Mouse (Mus musculus) ovary, postnatal 10 days (tissue): Measurements from ENCODE around the gene Spata9.

ENCODE experiments used
- DNase-seq: peaks from one replicate; pipeline ENCODE4 v3.0.0; 2022; ENCODE audit warnings: low spot score

Spata9 gene

DNA sequence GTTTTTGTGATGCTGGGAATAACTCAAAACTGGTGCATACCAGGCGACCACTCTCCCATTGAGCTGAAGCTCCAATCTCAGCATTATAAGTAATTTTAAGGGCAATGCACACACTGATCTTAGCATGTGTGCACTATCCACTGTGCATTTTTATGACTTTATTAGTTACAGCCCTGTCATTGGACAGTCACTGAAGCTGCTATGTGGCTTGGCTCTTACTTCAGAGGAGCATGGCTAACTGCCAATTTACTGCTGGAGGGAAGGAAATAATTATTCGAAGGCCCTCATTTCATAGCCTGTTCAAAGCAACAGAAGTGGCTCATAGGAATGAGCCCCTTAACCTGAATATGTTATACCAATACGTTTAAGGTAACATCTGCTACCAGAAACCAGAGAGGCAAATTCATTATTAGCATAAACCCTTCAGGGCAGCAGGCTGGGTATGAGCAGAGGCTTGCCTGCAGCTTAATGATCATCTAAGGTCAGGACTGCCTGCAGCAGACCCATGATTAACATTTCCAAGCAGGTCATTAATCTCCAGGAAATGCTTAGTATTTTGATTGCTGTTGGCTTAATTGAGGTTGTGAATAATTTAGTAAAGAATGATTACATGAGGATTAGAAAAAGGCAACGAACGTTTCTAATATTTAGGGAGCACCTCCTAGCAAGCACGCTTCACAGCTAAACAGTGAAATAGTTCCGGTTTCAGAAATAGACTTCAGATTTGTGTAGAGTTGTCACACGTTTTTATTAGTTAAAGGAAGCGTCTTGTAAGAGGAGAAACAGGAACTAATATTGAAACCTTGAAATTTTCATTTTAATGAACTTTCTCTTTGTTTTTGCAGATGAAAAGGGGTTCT, 25.4 kb downstream of the Spata9 start:
- DNase-seq = no peak

DNA sequence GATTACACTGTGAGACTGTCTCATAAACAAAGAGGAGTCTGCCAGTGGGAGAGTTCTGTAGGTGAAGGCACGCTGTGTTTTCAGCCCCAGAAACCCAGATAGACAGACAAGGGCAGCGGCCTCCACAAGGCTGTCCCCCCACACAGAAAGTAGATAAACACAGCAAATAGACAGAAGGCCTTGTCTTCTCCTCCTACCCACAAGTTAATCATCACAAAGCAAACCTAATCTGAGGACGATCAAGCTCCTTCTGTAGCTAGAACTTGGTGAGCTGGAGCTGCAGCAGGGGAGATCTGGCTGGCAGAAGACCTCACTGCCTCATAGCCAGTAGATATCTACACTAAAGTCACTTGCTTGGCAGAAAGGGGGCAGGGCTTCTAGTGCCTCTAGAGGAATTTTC, 36.3 kb downstream of the Spata9 start:
- no peak for DNase-seq

DNA sequence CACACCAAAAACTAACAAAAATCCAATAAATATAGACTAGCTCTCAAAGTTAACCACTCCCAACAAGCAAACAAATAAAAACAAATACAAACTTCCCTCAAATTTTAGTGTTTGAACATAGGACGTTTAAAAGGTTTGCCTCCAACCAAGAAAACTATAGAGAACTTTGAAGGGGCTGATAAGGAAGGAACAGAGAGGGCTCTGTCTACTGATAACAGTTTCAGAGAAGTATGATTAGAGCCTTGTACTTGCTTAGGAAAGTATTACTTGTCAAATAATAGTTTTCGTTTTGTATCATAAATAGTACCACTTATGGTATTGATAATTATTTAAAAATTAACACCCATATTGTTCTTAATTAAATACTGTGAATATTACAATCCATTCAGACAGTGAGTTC, 47.6 kb downstream of the Spata9 start:
- no peak for DNase-seq

DNA sequence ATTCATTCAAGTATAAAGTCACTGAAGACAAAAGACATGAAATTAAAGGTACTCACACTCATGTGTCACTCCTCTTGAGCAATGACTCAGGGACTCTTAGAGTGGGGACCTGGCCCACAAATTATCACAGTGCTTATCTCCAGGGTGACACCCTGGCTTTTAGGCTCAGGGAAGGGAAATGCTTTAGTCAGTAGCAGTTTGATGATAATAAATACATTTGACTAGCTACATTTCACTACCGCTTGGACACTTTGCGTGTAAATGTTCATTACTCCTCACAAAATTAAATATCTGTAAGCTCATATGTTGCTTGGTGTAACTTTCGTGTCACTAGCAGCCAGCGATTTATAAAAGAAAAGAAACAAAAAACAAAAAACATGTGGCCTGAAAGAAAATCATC, 50.5 kb downstream of the Spata9 start:
- no peak for DNase-seq

DNA sequence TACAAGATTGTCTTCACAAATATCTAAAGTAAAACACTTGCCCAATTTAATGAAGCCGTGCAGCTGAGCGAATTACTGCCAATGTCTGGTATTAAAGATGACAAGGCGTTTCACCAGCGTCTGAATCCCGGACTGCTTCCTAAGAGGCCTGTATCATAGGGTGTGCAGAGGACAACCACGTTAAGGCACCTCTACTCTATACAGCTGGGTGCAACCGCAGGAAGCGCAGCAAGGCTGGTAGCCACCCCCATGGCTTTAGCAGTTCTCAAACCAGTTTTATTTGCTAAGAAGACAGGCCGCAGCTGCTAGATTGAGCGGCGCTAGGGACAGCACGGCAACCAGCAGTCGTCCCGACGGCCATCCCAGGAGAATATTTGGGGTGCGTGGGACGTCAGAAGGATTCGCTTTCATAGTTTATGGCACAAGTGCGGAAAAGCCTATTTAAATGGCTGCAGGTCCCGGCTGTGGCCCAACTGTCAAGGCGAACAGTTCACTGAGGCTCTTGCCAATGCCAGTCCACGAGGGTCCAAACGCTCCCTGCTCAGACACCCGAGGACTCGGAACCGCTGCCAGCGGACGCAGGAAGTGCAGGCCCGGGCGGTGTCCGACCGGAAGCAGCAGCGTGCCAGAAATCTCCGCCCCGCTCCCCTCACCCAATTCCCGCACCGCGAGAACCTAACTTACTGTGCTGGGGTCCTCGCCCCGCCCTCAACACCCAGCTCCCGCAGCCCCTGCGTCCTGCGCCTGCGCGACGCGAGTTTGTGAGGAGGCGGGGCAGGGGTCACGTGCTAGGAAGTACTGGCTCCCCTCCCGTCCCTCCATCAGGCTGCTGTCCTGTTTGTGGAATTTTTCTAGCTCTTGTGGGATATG, 51.3 kb downstream of the Spata9 start, which contains the start of gene Rfesd:
TSS of gene Rfesd (minus strand) at position 746 of the 870 bp plus-strand sequence.
- peak; percentile 84 for DNase-seq

DNA sequence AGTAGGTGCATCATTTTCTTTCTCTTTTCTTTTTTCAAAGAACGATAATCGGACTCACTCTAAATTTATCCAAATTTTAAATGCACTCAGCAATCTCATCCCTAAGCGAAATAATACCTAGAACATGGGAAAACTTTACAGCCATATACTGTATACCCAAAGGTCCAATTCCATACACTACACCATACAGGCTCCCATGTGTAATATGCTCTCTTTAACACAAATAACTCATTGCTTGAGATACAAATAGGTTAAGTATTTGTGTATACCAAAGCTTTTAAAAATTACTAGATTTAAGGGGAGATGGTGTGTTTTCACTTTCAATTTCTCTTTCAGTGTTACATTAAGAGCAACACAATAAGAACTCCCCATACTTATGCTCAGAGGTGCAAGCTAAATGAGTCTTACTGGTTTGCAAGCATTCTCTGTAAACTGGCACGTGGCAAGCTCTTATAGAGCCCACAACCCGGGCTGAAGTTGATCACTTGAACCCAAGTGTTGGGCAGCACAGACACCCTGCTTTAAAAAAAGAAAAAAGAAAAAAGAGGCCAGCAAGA, 52.0 kb downstream of the Spata9 start:
- no peak for DNase-seq

DNA sequence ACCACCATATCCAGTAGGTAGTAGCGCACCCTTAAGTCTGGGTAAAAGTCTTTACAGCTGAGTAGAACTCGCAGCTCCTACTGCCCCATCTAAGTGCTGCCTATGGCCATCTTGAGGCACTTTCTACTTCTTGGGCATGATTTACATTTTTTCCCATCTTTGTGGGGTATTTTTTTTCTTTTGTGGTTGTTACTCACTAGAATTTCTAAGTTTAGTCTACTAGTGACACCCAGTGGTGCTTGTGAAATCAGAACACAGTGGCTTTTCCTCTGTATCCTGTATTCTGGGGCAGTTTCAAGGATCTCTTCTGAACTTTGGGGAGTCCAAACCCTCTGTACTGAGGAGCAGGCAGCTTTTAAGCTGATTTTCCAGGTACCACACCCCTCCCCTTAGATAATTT, 54.8 kb downstream of the Spata9 start:
- DNase-seq = no peak

DNA sequence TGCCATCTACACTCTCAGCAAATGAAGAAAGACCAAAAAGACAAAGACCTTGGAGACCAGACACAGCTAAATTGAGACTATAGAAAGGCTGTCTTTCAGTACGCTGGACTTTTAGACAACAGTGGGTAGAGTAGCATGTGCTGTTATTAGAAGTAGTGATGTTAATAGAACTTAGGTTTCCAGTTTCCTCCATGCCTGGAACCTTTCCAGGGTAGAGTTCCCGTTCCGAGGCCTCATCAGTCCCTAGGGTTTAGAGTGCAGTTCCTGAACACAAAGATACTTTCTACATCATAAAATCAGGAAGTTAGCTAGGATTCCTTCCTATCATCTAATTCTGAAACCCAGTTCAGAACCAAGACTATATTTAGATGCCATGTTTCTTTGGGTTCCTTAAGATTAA, 57.6 kb downstream of the Spata9 start:
- DNase-seq = no peak

DNA sequence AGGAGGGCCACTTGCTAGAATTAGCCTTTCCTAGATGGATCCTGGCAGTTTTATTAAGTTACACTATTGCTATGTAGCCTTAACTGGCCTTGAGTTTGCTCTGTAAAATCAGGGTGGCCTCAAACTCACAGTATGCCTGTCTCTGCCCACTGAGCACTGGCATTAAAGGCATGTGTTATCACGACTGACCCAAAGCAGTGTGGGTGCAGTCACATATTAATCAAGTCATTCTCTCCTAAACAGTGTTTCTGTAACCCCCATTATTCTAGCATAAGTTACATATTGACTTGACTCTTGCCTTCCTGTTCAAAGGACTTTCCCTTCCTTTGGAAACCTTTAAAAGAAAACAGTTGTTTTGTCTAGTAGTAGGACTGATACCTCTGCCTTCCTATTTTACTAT, 75.5 kb downstream of the Spata9 start:
- DNase-seq = no peak

DNA sequence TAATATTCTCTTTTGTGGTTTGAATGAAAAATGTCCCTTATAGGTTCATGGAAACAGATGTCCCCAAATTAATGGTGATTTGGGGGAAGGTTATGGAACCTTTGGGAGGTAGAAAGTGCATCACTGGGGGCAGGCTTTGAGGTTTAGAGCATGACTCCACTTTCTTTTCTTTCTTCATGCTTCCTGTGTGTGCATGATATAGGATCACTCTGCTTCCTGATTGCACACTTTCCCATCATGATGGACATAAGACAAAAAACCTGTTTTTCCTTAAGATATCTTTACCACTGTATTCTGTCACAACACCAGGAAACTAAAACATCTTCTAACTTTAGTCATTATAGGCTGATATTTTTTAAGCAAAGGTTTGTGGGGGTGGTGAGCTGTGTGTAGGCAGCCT, 78.0 kb downstream of the Spata9 start:
- no peak for DNase-seq
